Mouse (Mus musculus): Measurements from ENCODE around the gene Zfp418. TPM values are rescaled to one million over a fixed set of nuclear protein-coding genes. Genes with fewer than 3 reads are reported as not detected.
"Not testable (repeated sequence)": the region's sequence is repeated elsewhere in the genome, so short reads cannot be mapped to it uniquely, and the experiment has no call there.

The Zfp418 gene
- polyA plus RNA-seq (2012; rRNA removed), result 2.2 and 2.6 TPM in 2 replicates

DNA sequence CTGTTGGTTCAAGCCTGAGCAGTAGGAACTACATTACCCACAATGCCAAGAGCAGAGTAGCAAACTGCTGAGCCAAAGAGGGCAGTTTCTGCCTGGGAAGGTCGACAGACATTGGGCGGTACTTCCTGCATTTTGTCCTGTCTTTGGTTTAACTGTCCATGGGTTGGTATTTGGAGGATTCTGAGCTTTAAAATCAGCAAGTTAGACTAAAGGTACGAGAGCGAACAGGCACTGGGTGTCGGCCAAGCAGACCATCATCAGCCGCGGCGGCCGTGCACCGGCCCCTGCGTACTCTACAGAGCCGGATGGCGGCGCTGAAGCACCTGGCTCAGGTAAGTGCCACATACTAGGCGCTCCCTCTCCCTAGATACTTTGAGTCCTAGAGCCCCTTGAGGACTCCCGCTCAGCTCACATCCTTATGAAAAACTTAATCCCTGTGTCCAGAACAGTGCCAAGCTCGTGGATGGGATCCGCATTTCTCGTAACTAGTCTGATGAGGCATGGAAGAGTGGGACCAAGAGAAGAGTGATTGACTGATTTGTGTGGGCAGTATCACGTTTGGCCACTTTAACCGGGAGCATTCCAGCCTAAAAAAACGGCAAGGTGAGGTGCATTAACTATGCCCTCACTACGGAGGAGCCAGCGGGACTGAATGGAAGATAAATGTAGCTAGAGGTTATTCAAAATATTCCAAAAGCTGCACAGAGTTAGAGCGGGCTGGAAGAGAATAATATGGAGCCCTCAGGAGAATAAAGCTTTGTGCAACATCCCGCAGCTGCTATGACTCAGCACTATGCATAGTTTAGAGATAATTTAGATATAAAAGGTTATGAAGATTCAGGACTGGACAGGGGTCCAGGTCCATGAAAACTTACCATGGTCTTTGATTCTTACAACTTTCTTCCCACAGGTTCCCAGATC is at the start of gene Zfp418:
Gene Zfp418, plus strand, starts transcription at position 104 of the 921 bp plus-strand sequence.
- DNase-seq (ENCODE audit: extremely low spot score in 1 of 2, low spot score in 1 of 2), result peak; percentile 71 to 85

DNA sequence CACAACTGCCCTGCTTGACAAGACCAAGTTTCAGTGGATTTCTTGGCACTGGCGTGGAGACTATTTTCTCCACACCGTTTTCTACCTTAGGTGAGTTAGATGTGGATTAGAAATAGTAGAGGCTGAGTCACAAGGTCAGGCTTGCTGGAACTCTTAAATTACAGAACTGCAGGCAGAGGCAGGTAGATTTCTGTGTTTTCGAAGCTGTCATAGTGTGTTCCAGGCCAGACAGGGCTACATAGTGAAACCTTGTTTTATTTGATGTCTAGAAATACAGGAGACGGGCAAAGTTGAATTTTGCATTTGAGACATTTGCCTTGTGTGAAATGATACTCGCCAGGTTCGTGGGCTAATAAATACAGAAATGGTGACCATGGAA is 49.5 kb upstream of the Zfp418 start:
- DNase-seq (ENCODE audit: extremely low spot score in 1 of 2, low spot score in 1 of 2), result no peak

GRCm38 (mm10) chr7:7130491-7131124 is 40.5 kb upstream of the Zfp418 start:
- not testable (repeated sequence) for DNase-seq (ENCODE audit: extremely low spot score in 1 of 2, low spot score in 1 of 2)

GRCm38 (mm10) chr7:7132751-7133150 is 38.4 kb upstream of the Zfp418 start:
- no peak for DNase-seq (ENCODE audit: extremely low spot score in 1 of 2, low spot score in 1 of 2)

- DNase-seq (ENCODE audit: extremely low spot score in 1 of 2, low spot score in 1 of 2), result peak; percentile 9 to 70
Observed at GRCm38 (mm10) chr7:7136379-7136866, 34.7 kb upstream of the Zfp418 start, which contains the start of gene Zfp773. Gene Zfp773 (minus strand): TSS chr7:7136755.

DNA sequence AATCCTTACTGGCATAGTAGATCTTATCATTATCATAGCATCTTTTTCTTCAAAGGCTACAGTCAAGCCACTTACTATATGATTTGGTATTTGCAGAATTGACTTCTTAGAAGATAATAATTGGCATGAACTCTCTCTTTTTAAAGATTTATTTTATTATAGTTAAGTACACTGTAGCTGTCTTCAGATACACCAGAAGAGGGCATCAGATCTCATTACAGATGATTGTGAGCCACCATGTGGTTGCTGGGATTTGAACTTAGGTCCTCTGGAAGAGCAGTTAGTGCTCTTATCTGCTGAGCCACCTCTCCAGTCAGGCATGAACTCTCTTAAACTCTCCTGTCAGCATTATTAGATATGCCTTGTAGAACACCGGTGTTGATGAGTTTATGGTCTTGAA is 26.9 kb upstream of the Zfp418 start:
- no peak for DNase-seq (ENCODE audit: extremely low spot score in 1 of 2, low spot score in 1 of 2)

DNA sequence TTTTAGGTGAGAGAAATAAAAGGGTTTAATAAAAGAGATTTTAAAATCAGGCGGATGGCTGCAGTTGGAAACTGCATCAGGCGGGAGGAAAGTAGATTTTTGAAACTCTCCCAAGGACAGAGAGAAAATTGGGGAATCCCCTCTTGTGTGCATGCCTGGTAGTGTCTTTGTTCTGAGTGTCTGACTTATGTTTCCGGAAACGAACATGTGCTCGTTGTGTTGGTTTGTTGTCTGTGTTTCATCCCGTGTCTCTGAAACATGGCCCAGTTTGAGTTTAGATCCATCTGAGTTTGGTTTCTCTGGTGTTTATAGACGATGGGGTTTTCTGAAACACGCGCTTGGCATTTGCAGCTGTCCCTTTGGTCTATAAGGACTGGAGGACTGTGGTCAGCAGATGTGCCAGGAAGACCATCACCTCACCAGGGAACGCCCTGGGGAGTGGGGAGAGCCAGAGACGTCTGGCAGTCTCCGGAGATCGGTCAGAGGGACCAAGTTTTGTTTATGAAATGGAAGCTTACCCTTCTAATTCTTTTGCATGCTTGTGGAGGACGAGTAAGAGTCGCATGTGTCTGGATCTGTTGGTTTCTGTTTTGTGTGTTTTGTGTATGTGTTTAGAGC is 25.0 kb upstream of the Zfp418 start:
- no peak for DNase-seq (ENCODE audit: extremely low spot score in 1 of 2, low spot score in 1 of 2)

DNA sequence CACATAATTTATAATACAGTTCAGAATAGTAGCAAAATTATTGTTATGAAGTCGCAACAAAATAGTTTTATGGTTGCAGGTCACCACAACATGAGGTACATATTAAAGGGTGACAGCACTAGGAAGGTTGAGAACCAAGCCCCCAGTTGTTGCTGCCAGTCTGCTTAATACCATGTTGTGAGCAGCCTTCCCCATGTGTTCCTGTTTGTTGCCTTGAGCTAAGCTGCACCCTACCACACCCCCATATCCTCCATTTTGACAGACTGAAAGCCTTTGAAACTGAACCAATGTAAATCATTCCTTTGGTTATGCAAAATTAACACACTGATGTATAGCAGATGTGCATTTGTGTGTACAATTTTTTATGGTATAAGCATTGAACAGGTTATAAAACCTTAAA is 14.8 kb downstream of the Zfp418 start:
- DNase-seq (ENCODE audit: extremely low spot score in 1 of 2, low spot score in 1 of 2), result no peak

- no peak for DNase-seq (ENCODE audit: extremely low spot score in 1 of 2, low spot score in 1 of 2)
Observed at GRCm38 (mm10) chr7:7187417-7188190, 16.5 kb downstream of the Zfp418 start.

DNA sequence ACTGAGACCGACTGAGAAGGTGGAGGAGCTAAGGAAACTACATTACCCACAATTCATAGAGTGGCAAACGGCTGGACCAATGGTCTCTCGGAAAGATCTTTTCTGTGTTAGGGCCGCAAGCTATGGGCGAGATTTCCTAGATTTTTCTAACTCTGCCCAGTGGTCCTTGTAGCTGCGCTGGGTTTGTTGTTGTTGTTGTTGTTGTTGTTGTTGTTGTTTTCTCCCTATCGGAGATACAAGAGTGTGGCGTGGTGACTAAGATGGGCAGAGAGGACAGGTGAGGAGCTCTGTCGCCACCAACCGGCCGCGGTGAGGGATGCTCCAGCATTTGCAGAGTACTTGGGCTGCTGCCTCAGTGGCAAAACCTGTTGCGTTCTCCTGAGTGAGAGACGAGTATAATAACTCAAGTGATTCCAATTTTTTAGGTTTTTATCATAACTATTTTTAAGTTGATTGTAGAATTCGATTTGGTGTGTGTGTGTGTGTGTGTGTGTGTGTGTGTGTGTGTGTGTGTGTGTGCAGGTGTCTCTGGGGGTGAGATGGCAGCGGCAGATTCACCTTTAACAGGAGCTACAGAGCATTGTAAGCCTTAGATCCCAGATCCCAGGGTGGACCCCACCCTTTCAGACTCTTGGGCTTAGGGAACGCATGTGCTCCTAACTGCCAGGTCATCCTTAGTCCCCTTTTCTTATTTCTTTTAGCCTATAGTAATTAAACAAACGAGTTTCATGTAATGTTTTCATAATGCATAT is 17.2 kb downstream of the Zfp418 start:
- peak; percentile 65 to 86 for DNase-seq (ENCODE audit: extremely low spot score in 1 of 2, low spot score in 1 of 2)

DNA sequence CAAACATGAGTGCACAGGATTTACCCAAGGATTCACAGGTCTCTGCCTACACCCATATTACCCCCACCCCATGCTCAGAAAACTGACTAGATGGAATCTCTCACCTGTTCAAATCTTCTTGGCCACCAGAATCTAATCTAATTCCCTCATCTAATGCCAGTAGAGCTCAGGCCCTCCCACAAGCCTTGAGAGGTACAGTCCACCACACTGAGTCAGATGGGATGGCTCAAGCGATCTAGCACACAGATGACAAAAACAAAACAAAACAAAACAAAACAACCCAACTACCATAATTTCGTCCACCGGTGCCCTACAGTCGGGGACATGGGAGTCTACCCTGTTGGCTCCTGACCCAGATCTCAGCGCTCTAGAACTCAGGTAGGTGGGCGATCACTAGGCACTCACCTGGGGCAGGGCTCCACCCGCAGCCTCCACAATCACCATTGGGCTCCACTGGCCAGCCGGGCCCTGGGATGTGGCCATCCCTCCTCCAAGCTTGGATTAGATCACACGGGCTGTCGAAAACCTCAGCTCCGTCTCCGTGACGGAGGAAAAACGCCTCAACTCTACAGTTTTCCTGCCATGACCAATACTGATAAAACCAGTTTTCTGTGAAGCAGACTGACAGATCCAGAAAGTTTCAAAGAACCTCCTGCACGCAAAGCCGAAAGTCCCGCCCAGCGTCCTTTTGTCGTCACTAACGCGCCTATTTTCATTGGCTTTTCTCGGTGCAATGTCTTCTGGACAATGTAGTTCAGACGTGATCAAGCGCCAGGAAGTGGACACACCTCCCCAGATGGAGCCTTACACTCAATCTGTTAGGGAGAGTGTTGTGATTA is 38.4 kb downstream of the Zfp418 start, which contains the start of gene Zfp772:
Gene Zfp772, minus strand, starts transcription at position 686 of the 839 bp plus-strand sequence.
- DNase-seq (ENCODE audit: extremely low spot score in 1 of 2, low spot score in 1 of 2), result peak; percentile 31 to 62

Other genes with a start within 250 kb of the Zfp418 start
- gene Aurkc, start 176.0 kb upstream of the Zfp418 start, polyA plus RNA-seq (2012; rRNA removed), result 0.20 and 0.61 TPM in 2 replicates
- 13.5 and 14.8 TPM in 2 replicates for gene Zfp954, start 49.8 kb upstream of the Zfp418 start, polyA plus RNA-seq (2012; rRNA removed)
- gene Zfp773, start 34.6 kb upstream of the Zfp418 start, polyA plus RNA-seq (2012; rRNA removed), result 1.5 and 1.7 TPM in 2 replicates
- 15.8 and 18.1 TPM in 2 replicates for gene Zfp772, start 38.7 kb downstream of the Zfp418 start, polyA plus RNA-seq (2012; rRNA removed)
- gene Vmn2r29, start 76.0 kb downstream of the Zfp418 start, polyA plus RNA-seq (2012; rRNA removed), result 3.8 and 4.3 TPM in 2 replicates
- gene Gm45844, start 107.0 kb downstream of the Zfp418 start, polyA plus RNA-seq (2012; rRNA removed), result 8.2 and 9.9 TPM in 2 replicates
- 97.8 and 100 TPM in 2 replicates for gene Clcn4, start 129.5 kb downstream of the Zfp418 start, polyA plus RNA-seq (2012; rRNA removed)
- gene Vmn2r30, start 166.3 kb downstream of the Zfp418 start, polyA plus RNA-seq (2012; rRNA removed), result not detected in 2 replicates
- not detected in 2 replicates for gene Gm45783, start 203.2 kb downstream of the Zfp418 start, polyA plus RNA-seq (2012; rRNA removed)
- not detected in 2 replicates for gene Vmn2r31, start 228.4 kb downstream of the Zfp418 start, polyA plus RNA-seq (2012; rRNA removed)